Mouse (Mus musculus): ENCODE measurements at regions not wholly inside any gene's neighbourhood (a gene's known extent, or its start where the extent isn't known, plus 50 kb on each side); places are given as distances from the start of the nearest gene placed in this dataset.

DNA sequence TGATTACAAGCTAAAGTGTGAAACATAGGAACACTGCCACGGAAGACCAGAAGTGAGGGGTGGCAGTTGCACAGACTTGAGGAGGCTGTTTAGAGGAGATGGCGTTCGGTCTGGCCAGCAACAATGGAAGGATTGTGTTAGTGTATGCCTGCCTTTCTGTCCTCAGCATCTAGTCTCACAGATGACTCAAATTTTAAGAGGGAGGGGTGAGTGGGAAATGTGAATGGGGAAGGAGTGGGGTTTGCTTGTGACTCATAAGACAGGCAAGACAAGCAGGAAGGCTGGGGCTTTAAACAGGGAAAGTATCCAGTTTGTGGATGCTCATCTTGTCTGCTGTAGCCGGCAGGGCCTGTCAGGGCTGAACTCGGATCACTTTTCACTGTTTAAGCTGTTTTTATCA lies 200.3 kb downstream of the Ets1 start:
- TF ChIP-seq GATA1 (IDR thresholded peaks at IDR 0.05; ENCODE audit: borderline replicate concordance, low read length): no peak
- no peak for TF ChIP-seq FLI1 (IDR thresholded peaks at IDR 0.05; ENCODE audit: low read length)
